Mouse (Mus musculus): ENCODE data around the gene Efna3.
A peak's percentile ranks its signal among the peaks of the same experiment; 100 is the strongest.

Efna3 gene

DNA sequence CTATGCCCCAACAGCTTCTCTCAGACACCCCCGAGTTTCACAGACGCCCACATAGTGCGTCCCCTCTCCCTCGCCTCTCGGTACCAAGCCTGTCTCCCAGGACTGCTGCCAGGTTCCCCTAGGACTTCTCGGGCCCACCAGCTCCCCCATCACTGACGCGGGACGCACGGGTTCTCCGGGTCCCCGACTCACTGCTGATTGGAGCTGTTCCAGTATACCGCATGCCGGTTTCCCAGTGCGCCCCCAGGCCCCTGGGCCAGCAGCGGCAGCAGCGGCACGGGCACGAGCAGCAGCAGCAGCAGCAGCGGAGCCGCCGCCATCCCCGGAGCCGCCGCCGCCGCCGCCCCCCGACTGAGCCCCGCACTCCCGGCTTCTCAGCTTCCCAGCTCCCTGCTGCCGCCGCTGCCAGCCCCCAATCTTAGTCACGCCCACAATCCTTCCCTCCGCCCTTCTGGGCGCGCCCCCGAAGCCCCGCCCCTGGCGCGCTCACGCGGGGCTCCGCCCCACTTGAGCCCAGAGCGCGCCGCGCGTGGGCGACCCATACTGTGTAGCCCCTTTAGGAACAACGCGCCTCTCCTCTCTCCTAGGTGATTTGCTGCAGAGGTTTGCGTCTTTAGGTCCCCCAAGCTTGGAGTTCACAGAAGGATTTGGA is at the start of gene Efna3:
Efna3 (minus strand) TSS at position 452 of the 652 bp plus-strand sequence.
- no peak for DNase-seq

DNA sequence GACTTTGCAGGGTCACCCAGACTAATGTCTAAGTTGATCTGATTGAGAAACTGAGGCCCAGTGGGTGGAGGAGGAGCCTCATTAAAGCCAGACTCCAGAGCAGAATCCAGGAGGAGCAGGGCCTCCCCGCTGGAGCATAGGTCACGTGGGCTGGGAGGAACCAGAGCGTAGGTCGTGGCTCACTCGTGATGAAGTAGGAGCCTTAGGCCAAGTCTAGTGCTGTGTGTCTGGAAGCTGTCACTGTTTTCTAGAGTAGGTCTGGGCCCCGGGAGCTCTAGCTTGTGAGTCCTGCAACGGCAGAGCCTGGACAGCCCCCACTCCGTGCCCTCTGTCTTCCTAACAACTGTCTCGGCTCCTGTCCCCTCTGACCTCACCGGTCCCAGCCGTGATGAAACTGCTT is 44.6 kb upstream of the Efna3 start:
- DNase-seq, result no peak

GRCm38 (mm10) chr3:89365486-89366414 is 43.0 kb upstream of the Efna3 start:
- DNase-seq, result no peak

DNA sequence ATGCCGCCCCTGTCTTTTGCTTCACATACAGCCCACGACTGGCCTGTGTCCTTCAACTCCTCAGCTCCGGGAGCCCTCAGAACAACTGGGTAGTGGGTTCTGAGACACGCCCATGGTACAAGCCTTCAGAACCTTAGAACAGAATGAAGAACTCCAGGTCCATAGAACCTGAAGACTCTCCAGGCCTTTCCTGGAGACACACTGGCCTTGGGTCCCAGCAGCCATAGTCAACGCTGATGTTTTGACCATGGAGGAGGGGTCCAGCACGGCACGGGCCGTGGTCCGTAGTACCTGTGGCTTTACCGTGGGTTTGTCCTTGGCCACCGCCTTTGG is 42.4 kb upstream of the Efna3 start, which contains the start of gene Dcst1:
Dcst1 (minus strand) TSS at position 101 of the 333 bp plus-strand sequence.
- no peak for DNase-seq

DNA sequence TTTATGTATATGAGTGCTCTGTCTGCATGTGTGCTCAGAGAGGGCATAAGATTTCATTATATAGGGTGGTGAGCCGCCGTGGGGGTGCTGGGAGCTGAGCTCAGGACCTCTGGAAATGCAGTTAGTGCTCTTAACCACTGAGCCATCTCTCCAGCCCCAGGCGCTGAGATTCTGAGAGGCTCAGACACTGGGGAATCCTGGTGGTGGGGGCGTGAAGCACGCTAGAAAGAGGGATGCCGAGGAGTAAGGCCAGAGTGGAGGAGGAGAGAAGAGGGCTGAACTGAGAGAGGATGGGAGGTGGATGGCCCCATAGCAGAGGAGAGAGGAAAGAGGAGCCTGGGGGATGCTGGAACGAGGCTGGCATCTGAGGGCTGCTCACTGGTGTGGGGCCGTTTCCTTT is 41.9 kb upstream of the Efna3 start:
- DNase-seq, result no peak

DNA sequence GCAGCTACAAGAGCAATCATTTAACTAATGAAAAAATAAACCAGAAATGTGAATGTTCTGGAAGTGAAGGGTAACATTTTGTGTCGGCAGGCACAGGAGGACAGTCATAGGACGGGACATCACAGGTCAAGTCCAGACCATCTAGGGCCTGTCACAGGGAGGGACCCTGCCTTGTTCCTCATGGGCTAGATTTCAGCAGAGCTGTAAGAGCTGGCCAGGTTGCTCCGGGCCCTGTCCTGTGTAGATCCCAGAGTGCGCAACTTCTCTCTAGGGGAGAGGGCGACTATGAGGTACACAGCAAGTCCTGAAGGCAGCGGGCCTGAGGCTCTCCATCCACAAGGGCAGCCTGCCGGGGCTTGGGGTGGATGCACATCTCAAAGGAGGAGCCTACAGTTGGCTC is 38.9 kb upstream of the Efna3 start, which contains the start of gene Dcst2:
Dcst2 (plus strand) TSS at position 301 of the 400 bp plus-strand sequence.
- DNase-seq, result no peak

DNA sequence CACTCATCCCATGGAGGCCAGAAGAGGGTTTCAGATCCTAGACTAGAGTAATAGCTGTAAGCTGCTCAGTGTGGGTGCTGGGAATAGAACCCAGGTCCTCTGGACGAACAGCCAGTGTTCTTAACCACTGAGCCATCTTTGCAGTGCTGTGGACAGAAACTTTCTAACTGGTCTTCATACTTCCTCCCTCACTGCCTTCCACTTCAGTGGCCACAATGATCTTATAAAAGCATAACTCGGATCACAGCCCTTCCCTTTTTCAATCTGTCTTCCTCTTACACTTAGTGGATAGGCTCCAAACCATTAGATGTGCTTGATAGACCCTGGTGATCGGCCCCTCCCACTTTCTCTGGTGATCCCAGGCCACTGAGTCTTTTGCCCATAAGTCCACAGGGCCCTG is 37.5 kb upstream of the Efna3 start:
- DNase-seq, result no peak

DNA sequence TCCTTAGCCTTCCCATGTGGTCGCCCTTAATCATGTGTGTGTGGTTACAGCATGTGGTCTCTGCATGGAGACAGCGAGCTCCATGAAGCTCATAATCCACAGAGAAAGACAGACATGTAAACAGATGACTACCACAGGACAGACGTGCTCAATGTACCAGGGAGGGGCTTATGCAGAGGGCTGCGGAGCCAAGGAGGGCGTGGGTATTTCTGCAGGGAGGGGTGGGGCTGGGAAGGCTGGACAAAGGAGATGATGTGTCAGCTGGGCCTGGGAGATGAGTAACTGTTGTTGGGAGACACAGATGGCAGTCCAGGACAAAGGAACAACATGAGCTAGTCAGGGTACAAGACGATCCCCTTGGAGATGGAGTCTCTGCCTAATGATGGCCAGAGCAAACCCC is 36.9 kb upstream of the Efna3 start:
- DNase-seq, result no peak

DNA sequence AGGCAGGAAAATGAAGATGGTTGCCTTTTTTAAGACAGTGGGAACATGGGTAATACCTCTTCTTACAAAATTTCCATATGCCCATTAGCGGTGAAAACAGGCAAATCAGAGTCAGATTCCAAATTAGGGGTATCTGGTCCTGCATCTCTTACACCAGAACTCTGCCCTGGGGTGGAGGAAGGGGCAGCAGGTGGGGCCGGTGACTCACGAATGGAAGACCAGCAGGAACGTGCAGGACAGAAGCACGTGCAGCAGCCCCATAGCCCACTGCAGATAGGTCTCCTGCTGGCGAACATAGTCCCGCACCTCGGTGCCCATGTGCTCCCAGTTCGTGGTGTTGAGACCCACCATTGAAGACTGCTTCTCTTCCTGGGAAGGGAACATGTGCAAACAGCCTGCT is 33.3 kb upstream of the Efna3 start:
- no peak for DNase-seq

GRCm38 (mm10) chr3:89355512-89355902 is 32.7 kb upstream of the Efna3 start:
- DNase-seq, result no peak

GRCm38 (mm10) chr3:89354816-89355511 is 32.2 kb upstream of the Efna3 start:
- DNase-seq, result peak; percentile 88

DNA sequence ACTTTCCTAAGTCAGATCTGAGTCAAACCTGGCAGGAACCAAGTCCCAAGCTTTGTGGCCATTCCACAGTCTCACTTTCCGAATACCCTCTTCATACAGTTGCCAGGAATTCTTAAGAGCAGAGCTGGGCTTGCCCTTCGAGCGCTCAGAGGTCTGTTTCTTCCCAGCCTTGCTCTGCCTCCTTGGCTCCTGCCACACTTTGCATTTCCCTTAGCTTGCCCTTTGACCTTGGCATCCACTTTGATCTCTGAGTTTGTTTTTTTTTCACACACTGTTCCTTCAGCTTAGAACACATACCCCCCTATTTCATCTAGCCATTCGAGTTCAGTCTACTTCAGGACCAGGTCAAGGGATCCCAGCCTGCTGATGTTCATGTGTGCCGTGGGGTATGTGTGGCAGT is 28.5 kb upstream of the Efna3 start:
- DNase-seq, result no peak

DNA sequence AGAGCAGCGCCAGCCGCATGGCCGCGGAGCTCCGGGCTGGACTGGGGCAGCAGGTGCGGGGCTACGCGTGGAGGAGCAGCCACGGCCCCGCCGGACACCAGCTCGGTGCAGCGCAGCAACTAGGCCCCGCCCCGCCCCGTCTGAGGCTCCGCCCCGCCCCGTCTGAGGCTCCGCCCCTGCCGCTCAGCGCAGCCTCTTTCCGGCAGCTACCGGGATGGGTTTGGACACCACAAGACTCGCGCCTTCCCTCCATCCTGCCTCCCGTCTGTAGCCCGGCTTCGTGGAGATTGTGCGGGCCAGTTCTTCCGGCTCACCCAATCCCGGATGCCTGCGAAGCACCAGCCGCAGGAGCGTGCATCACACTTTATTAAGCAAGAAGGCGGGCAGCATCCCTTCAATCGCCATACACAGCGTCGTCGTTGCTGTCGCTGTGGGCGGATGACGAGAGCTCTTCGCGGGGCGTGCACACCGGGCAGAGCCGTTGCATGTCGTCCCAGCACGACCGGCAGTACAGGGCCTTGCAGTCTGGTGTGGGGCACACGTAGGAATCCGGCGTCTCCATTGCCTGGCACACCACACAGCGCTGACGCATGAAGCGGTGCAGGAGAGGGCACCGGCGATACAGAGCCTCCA is 27.2 kb upstream of the Efna3 start, which contains the start of gene Adam15:
Adam15 (minus strand) TSS at position 128 of the 633 bp plus-strand sequence.
- peak; percentile 95 for DNase-seq

GRCm38 (mm10) chr3:89348911-89349868 is 26.4 kb upstream of the Efna3 start:
- peak; percentile 33 for DNase-seq

GRCm38 (mm10) chr3:89347916-89348315 is 25.2 kb upstream of the Efna3 start:
- DNase-seq, result no peak

DNA sequence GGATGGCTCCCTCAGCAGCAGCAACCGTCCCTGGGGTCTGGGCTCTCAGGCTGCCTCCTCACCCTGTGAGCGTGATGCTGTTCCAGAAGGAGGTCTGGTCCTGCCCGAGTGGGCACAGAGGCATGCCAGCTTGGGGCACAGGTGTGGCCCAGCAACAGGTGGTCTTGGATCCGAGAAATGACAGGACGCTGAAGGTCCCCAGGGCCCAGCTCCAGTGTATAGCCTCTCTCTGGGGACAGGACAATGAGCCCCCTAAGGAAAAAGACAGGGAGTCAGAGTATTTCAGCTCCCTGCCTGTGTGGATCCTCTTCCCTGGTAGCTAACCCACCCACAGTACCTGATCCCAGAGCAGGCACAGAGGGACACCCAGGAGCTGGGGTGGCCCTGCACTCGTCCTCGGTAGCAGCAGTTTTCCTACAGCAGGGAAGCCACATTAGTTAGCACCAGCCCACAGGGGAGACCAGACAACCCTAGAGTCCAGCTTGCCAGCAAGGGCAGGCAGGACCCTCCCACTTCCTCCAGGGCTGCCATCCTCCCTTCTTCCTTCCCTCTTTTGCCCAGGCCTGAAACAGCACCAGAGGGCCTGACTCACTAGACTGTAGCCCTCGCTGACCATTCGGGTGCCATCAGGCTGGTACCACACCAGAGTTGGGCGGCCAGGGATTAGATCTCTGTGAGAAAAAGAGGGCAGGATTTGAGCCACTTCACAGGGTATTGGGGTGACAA is 24.2 kb upstream of the Efna3 start:
- DNase-seq, result no peak

DNA sequence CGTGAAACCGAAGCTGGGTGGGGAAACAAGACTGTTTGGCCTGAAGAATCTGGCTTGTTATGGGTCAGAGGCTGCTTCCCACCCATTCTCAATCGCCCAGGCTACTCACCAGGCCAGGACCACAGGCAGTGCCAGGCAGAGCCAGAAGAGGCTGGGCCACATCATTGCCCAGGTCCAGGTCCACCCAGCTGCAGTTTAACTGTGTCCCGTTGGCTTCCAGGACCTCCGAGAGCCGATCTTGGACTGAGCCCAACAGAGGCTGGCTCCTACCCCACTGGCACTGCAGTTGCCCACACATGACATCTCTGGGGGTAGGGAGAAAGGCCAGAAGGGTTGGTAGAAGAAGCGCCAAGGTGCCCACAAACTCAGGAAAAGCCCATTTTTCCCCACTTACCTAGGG is 20.5 kb upstream of the Efna3 start:
- DNase-seq, result no peak

DNA sequence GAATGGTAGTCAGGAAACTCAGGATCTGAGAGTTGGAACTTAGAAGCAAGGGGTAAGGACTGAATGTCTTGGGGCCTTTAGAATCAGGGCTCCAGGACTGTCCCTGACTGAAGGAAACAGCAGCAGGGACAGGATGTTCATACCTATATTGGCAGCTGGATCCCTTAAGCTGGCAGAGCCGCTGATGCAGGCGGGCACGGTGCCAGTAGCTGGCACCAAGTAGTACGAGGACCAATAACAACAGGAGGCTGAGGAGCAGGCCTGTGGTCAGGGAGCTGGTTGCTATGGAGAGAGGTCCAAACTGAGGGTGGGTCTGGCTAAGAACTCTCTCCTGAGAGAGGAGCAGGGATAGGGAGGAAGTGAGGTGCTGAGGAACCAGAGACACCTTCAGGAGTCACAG is 19.0 kb upstream of the Efna3 start:
- DNase-seq, result no peak

DNA sequence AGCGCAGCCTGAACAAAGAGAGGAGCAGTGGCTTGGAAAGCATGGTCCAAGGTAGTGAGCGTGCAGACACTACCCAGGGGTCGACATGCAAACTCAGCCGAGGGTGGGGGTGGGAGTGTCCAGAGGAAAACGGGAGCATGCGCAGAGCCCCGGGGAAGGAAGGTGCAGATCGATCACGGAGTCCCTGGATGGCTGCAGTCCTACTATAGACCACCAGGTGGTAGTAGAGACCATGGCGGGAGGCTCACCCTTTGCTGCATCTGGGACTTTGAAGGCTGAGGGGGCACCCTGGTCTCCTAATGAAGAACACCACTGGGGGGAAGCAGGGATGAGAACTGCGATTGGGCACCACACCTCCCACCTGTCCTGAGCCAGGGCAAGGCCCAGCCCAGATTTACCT is 17.7 kb upstream of the Efna3 start:
- peak; percentile 79 for DNase-seq

DNA sequence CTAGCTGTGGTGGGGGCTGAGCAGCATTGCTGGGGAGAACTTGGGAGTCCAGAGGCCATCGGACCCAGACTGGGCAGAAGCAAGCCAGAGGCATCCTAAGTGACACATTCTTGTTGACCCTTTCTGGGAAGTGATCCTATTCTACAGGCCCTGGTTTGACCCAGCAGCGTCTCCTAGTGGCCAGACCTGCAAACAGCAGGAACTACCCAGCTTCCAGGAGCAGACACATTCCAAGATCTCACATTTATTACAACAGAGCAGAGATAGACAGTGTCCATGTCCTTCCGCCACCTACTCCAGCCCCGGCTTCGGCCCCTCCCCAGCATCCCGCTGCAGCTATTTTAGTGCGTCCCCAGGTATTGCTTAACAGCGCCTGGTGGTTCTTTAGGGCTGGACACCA is 16.7 kb upstream of the Efna3 start:
- no peak for DNase-seq

All from cerebellum, adult 8-10 months (tissue).